Mouse (Mus musculus) heart, postnatal 0 days (tissue): ENCODE measurements around the gene Patj.

Experiments
- CTCF ChIP-seq: IDR thresholded peaks from 2 replicates; pipeline ENCODE4 v1.5.1; 2016; ENCODE audit warnings: antibody characterized with exemption, control low read depth, low read depth
- EP300 ChIP-seq: IDR thresholded peaks from 2 replicates; pipeline ENCODE4 v1.6.1; 2016; ENCODE audit warnings: antibody characterized with exemption, low read depth

DNA sequence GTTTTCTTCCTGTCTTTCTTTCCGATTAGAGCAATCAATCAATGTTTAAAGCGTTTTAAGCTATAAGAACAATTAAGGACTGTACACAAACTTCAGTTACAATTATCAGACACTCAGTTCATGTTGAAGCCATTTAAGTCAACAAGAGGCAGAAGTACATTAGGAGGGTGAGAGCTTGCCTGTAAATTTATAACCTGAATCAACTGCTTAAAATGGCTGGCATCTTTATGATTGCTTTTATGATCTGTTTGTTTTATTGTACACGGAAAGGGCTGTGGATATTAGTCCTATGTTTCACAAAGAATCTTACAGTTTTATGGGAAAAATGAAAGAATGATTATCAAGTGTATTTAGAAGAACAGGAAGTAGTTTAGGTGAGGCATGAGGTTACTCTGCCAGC, 45.7 kb downstream of the Patj start:
- TF ChIP-seq CTCF (no peak), EP300 (no peak)
